Mouse (Mus musculus) brain, embryonic 18.5 days (tissue): ENCODE data around the gene Glipr1l3.
"Not testable (repeated sequence)": the region's sequence is repeated elsewhere in the genome, so short reads cannot be mapped to it uniquely, and the experiment has no call there.

Source experiments
- DNase-seq: peaks from one replicate; pipeline ENCODE4 v3.0.0-alpha.2; 2012; ENCODE audit warnings: low read depth, low spot score

The Glipr1l3 gene

GRCm38 (mm10) chr10:112159882-112160560, at the start of gene Glipr1l3:
Gene Glipr1l3, minus strand, starts transcription at chr10:112160327.
- DNase-seq = peak; percentile 93

- peak; percentile 64 for DNase-seq
These were observed 43.3 kb upstream of the Glipr1l3 start for GRCm38 (mm10) chr10:112203463-112203862.

DNA sequence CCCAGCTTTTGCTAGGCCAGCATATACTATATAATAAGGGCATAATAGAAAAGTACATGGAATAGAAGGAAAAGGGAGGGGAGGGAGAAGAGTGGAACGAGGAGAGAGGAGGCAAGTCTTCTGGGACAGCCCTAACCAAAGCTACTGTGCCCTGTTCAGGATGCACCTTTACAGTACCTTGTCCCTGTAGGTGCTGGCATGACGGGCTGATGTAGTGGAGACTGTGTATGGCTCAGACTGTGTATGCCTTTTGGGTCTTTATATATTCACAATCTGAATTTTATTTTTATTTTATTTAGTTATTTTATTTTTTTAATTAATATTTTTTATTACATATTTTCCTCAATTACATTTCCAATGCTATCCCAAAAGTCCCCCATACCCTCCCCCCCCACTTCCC, 33.8 kb upstream of the Glipr1l3 start:
- DNase-seq = not testable (repeated sequence)

- DNase-seq = not testable (repeated sequence)
These were observed 16.9 kb upstream of the Glipr1l3 start for GRCm38 (mm10) chr10:112177027-112177426.

DNA sequence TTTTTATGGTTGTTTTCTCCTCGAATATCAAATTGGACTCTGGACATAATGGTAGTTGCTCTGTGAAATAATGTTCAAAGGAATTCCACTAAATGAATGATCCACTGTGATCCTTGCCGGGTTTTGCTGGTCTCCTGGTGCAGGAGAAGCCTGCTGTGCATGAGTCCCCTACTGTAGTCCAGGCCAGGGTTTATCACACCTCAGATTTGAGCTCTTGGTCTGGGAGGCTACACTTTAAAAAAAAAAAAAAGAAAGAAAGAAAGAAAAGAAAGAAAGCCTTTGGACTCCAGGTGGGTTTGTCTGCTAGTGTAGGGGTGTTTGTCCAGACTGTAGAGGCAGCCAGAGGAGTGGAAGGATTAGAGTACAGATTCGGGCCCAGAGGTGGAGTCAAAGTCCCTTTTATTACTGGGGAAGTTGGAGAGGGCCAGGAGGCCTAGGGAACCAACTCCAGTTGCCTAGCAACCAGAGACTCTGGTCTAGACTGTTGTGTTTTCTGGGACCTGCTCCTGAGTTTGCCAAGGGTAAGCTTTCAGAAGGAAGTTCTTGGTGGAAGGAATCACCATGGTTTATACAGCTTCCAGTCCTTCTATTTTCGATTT, 3.1 kb upstream of the Glipr1l3 start, which contains the start of gene Caps2:
Gene Caps2 (plus strand): TSS at position 454 of the 599 bp plus-strand sequence.
- DNase-seq = no peak

GRCm38 (mm10) chr10:112139834-112140233, 20.3 kb downstream of the Glipr1l3 start:
- no peak for DNase-seq

GRCm38 (mm10) chr10:112138871-112139430, 21.2 kb downstream of the Glipr1l3 start:
- no peak for DNase-seq

GRCm38 (mm10) chr10:112138050-112138870, 21.9 kb downstream of the Glipr1l3 start:
- DNase-seq = peak; percentile 62

DNA sequence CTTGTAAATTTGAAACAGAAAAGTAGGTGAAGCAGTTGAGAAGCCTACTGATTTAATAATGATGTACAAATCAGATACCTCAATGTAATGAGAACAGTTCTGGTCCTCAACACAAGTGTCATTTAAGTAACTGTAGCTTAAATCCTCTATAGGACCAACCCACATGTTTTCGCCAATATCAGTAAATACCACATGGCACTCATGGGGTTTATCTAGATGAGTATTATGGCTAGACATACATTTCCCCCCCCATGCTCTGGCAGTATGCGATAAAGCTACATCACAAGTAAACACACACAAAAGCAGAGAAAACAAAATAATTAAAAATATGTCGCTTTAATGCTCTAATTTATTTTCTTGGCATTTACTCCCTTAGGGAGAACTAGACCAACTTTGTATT, 27.9 kb downstream of the Glipr1l3 start:
- DNase-seq = no peak

DNA sequence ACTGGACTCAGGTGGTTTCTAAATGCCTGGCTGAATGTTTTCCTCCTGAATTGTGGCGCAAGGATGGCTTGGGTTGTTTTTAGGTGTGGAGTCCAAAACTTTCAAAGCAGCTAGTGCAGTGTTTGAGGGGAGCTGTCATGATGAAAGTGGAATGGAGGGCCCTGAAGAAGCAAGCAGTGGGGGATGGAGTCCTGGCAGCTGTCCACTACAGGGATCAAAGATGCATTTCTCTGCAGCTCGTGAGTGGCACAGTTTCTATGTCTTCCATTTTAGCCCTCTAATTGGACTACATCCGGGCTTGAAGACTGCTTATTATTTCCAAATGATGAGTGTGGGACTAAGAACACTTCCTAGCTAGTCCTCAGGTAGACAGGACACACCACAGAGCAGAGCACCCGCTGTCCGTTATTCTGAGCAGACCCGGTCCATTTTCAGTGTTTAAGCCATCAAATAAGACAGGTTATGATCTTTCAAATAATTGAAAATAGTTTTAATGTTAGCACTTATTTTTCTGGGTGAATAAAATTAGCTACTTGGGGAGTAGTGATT, 32.4 kb downstream of the Glipr1l3 start:
- DNase-seq = not testable (repeated sequence)

GRCm38 (mm10) chr10:112125090-112125489, 35.0 kb downstream of the Glipr1l3 start:
- DNase-seq = not testable (repeated sequence)

GRCm38 (mm10) chr10:112110401-112110800, 49.7 kb downstream of the Glipr1l3 start:
- no peak for DNase-seq

GRCm38 (mm10) chr10:112105785-112106184, 54.3 kb downstream of the Glipr1l3 start:
- DNase-seq = not testable (repeated sequence)
